Mouse (Mus musculus) naive thymus-derived CD4-positive, alpha-beta T cell, adult 2 months (primary cell): Measurements from ENCODE around the gene Tgif1.

ENCODE experiments used
- DNase-seq: peaks from one replicate; pipeline ENCODE4 v3.0.0-alpha.2; 2011; ENCODE audit warnings: low read depth

Tgif1 gene

DNA sequence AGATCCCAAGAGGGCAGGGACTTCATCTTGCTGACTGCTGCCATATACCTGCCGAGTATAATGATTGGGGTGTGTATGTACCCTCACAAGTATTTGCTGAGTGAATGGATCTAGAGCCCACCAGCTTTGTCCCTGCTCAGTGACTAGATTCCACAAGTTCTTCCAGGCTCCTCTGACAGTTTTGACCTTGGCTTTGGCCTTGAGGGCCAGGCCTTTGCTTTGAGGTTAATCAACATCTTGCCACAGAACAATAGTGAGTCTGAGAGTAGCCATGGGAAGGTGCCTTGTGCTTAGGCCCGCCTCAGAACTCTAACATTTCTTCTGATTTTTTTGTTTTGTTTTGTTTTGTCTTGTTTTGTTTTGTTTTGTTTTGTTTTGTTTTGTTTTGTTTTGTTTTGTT, 46.7 kb downstream of the Tgif1 start:
- DNase-seq: no peak

DNA sequence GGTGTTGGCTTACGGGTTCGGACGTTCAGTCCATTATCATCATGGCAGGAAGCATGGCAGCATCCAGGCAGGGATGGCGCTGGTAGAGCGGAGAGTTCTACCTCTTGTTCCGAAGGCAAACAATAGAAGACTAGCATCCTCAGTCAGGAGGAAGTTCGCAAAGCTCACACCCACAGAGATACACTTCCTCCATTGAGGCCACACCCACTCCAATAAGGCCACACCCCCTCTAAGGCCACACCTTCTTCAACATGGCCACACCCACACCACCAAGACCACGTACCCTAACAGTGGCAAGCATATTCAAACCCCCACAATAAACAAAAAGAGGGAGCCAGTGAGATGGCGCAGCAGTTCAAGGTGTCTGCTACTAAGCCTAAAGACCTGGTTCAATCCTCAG, 47.5 kb downstream of the Tgif1 start:
- DNase-seq: no peak

DNA sequence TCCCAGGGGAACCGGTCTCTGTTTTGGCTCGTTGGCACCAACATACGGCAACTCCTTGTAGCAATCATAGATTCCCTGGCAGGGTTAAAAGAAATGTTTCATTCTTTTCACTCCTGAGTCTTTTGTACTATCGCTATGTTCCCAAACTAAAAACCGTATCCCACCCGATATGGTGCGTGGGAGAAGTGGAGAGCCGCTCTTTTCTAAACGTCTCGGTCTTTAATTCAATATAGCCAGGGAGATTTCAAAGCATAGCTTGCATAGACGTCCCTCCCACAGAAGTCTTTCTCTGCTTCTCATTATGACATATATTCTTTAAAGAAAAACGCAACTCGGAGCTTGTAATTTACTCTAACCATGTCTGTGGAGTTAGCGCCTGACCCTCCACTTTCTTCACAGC, 51.3 kb downstream of the Tgif1 start:
- DNase-seq: no peak

DNA sequence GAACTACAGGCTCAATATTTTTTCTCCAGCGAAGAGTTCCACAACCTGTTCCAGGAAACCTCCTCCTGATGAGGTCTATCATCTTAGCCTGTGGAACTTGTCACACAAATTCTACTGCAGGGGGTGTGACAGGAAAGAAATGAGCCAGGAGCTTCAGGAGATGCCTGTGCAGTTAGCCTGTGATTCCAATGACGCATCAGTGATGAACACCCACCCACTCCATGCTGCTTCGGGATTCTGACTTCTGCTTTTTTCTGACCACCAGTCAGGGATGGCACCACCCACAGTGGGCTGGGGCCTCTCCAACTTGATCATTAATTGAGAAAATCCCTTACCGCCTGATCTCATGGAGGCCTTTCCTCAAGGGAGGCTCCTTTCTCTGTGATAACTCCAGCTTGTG, 54.1 kb downstream of the Tgif1 start:
- no peak for DNase-seq

DNA sequence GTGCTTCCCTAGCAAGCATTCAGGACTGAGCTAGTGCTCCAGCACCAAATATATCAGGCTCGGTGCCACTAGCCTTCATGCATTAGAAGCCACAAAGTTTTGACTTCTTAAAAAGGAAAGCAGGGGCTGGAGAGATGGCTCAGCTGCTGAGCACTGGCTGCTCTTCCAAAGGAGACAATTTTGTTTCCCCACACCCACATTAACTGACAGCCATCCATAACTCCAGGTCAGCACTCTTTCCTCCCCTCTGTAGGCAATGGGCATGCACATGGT, 55.6 kb downstream of the Tgif1 start:
- DNase-seq: no peak

DNA sequence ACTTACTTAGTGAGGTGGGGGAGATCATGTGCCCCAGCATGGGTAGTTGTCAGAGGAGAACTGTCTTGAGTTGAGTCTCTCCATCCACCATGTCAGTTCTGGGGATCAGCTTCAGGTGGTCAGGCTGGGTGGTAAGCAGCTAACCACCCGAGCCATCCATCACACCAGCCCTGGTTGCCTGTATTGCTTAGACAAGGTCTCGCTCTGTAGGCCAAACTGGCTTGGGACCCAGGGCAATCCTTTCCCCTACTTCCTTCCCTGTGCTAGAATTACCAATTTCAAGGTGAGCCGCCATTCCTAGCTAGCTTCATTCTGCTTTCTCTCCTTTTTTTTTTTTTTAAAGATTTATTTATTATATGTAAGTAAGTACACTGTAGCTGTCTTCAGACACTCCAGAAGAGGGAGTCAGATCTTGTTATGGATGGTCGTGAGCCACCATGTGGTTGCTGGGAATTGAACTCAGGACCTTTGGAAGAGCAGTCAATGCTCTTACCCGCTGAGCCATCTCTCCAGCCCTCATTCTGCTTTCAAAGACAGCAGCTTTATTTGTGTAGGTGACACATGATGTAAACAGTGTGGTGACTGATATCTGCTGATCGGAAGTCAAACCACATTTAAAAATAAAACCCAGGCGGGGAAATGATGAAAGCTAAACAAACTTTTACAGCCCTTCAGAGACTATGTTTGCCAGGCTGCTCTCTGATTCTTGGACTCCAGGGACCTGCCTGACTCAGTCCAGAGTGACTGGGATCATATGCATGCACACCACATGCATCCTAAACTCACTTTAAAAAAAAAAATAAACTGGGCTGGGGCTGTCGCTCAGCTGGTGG, 56.2 kb downstream of the Tgif1 start:
- no peak for DNase-seq

DNA sequence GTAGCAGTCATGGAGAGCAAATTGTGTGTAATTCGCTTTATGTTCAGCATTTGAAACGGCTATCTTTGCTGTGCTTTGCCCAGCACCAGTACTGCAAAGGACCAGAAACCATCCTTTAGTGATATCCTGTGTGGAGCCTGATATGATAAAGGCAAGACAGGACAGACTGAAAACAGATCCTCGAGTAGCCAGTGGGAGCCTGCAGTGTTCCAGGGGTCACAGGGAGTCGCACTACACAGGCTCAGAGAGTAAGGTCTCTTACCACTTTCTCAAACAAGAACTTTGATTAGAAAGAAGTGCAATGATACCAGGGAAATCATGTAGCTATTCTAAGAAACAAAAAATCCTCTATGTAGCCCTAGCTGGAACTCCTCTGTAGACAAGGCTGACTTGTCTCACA, 58.1 kb downstream of the Tgif1 start:
- no peak for DNase-seq

DNA sequence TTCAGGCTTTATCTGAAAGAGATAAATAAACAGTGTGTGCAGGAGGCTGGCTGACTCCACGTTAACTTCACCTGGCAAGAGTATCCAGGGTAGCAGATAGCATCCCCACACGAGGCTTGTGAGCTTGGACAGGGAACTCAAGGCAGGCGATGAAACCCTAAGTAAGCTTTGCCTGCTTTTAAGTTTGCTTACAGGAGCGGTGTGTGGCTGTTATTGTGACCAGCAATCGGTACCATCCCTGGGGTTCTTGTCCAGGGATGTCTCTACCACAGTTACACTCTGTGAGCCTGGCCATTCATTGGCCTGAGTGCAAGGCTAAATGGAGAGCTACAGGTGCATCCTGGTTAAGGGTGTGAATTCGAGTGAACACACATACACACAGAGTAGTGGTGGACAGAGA, 58.6 kb downstream of the Tgif1 start:
- DNase-seq: no peak

DNA sequence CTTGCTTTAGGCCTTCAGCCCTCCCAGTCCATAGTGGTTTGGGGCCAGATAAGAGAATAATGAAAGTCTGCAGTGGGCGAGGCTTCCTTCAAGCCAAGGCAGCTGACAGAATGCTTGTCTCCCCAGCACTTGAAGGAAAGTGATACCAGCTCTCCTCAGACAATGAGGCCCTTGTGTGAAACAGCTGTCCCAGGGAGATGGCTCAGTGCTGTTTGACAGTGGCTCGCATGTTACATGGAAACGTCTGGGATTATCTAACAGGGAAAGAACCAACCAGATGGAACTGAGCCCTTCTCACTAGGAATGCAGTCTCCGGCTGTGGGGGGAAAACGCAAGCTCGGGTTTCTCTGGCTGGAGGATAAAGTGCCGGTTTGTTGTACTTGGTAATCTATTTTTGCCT, 59.1 kb downstream of the Tgif1 start:
- no peak for DNase-seq
